Mouse (Mus musculus): ENCODE results near the gene B430306N03Rik. TPM values are rescaled to one million over a fixed set of nuclear protein-coding genes. Genes with fewer than 3 reads are reported as not detected.
"Not testable (repeated sequence)": the region's sequence is repeated elsewhere in the genome, so short reads cannot be mapped to it uniquely, and the experiment has no call there.

B430306N03Rik gene
- 0.13 TPM in 1 of 2 replicates, not detected in the other for polyA plus RNA-seq (2015; fragmentation: Nextera tagmentation; extraction: Ambion mirVana)

GRCm38 (mm10) chr17:48315905-48316579 is at the start of gene B430306N03Rik:
TSS of gene B430306N03Rik (plus strand) at chr17:48316141.
- H3K9me3 ChIP-seq; ATAC-seq; H3K4me3 ChIP-seq (replicated peaks); H3K4me1 ChIP-seq (replicated peaks); H3K9ac ChIP-seq (replicated peaks); H3K27me3 ChIP-seq; H3K36me3 ChIP-seq; H3K27ac ChIP-seq; H3K4me2 ChIP-seq (replicated peaks): not testable (repeated sequence)
- 87% methylated on average over 3 of the region's 3 CpGs for WGBS

GRCm38 (mm10) chr17:48266610-48267304 is 49.2 kb upstream of the B430306N03Rik start:
- no peak for ATAC-seq
- Histone ChIP-seq H3K4me3 (replicated peaks) (no peak overlapping the region), H3K36me3 (no peaks in the 10 kb centered on the region), H3K4me2 (replicated peaks) (no peak overlapping the region), H3K27me3 (no peaks in the 10 kb centered on the region), H3K9ac (replicated peaks) (no peak overlapping the region), H3K9me3 (no peaks in the 10 kb centered on the region), H3K27ac (no peak overlapping the region), H3K4me1 (replicated peaks) (no peaks in the 10 kb centered on the region)
- 45% methylated on average over 2 of the region's 2 CpGs for WGBS

DNA sequence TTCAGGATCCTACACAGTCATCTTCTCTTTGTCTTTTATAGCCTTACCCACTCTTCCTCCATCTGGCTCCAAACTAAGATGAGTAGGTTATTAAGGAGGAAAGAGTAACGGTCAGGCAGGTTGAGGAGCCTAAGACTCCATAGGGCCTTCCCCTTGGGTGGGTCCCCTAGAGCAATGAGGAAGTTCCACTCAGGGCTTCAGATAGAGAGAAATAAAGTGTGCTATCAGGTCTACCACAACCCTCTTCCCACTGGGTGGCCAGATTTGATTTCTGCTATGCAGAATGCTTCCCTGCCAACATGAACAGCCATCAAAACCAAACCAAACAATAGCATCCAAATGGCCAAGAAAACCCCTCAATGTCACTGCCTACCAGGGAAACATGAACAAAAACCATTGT is 48.4 kb upstream of the B430306N03Rik start:
- 100% methylated on average over 1 of the region's 1 CpGs for WGBS
- Histone ChIP-seq H3K4me2 (replicated peaks) (no peak overlapping the region), H3K9me3 (no peaks in the 10 kb centered on the region), H3K27ac (no peak overlapping the region), H3K36me3 (no peaks in the 10 kb centered on the region), H3K9ac (replicated peaks) (no peak overlapping the region), H3K27me3 (no peaks in the 10 kb centered on the region), H3K4me1 (replicated peaks) (no peaks in the 10 kb centered on the region), H3K4me3 (replicated peaks) (no peak overlapping the region)
- ATAC-seq: no peak

DNA sequence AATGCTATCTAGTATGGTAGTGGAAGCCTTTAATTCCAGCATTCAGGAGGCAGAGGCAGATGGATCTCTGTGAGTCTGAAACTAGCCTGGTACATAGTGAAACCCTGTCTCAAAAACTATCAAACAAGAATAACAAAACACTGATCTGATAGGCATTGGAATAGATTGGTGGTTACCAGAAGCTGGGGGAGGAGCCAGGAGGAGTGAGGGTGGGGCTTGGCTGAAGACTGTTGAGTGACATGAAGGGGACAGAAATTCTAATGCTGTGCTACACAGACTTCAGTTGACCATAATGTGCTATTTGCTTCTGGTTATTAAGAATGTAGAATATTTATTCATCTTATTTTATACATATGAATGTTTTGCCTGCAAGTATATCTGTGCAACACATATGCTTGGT is 47.7 kb upstream of the B430306N03Rik start:
- Histone ChIP-seq H3K9ac (replicated peaks) (no peak overlapping the region), H3K36me3 (no peaks in the 10 kb centered on the region), H3K27ac (no peak overlapping the region), H3K27me3 (no peaks in the 10 kb centered on the region), H3K4me3 (replicated peaks) (no peak overlapping the region), H3K4me2 (replicated peaks) (no peak overlapping the region), H3K4me1 (replicated peaks) (no peaks in the 10 kb centered on the region), H3K9me3 (no peaks in the 10 kb centered on the region)
- no peak for ATAC-seq

GRCm38 (mm10) chr17:48269833-48270232 is 46.1 kb upstream of the B430306N03Rik start:
- 76% methylated on average over 4 of the region's 4 CpGs for WGBS
- H3K4me2 ChIP-seq (replicated peaks): no peak overlapping the region
- no peak overlapping the region for H3K4me3 ChIP-seq (replicated peaks)
- H3K36me3 ChIP-seq: no peaks in the 10 kb centered on the region
- H3K4me1 ChIP-seq (replicated peaks): no peaks in the 10 kb centered on the region
- H3K27ac ChIP-seq: no peak overlapping the region
- ATAC-seq: no peak
- no peaks in the 10 kb centered on the region for H3K27me3 ChIP-seq
- H3K9me3 ChIP-seq: no peaks in the 10 kb centered on the region
- no peak overlapping the region for H3K9ac ChIP-seq (replicated peaks)

DNA sequence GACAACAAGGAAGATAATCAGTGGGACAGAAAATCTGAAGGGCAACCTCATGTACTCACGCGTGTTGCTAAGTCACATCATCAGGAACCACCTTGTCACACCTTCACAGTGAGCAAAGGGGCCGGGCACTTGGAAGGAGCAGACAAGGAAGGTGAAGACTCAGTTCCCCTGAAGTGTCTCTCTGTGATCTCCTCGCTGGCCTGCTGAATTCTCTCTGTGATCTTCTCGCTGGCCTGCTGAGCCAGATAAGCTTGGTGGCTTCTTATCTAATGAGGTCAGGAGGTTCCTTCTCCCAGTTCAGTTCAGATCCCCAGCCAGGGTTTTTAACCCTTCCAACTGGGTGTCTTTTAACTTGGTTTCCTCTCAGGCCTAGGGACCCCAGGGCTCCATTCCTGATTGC is 43.8 kb upstream of the B430306N03Rik start:
- Histone ChIP-seq H3K4me2 (replicated peaks) (no peak overlapping the region), H3K27me3 (no peaks in the 10 kb centered on the region), H3K9ac (replicated peaks) (no peak overlapping the region), H3K36me3 (no peaks in the 10 kb centered on the region), H3K27ac (no peak overlapping the region), H3K9me3 (no peaks in the 10 kb centered on the region), H3K4me3 (replicated peaks) (no peak overlapping the region), H3K4me1 (replicated peaks) (no peaks in the 10 kb centered on the region)
- no peak for ATAC-seq
- 87% methylated on average over 5 of the region's 5 CpGs for WGBS

DNA sequence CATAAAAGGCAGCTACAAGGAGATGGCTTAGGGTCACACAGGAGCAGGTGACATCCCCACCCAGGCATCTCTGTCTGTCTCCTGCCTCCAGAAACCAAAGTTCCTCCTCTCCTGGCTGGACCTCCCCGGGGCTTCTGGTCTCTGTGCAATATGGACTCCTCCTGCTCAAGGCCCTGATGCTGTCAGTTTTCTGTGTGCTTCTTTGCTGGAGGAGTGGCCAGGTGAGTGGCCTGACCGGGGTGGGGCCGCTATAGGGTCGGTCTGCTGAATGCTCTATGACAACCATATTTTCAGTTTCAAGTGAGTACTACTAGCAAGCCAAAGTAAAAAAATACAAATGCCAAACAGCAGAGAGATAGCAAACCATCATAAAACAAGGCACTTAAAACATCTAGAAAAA is 43.3 kb upstream of the B430306N03Rik start:
- 87% methylated on average over 4 of the region's 4 CpGs for WGBS
- no peak overlapping the region for H3K27ac ChIP-seq

GRCm38 (mm10) chr17:48274098-48274497 is 41.8 kb upstream of the B430306N03Rik start:
- Histone ChIP-seq H3K9me3 (no peaks in the 10 kb centered on the region), H3K27me3 (no peaks in the 10 kb centered on the region), H3K4me1 (replicated peaks) (no peaks in the 10 kb centered on the region), H3K9ac (replicated peaks) (no peak overlapping the region), H3K4me3 (replicated peaks) (no peak overlapping the region), H3K36me3 (no peaks in the 10 kb centered on the region), H3K4me2 (replicated peaks) (no peak overlapping the region), H3K27ac (no peak overlapping the region)
- WGBS: 73% methylated on average over 4 of the region's 4 CpGs
- ATAC-seq: no peak

More for the DNA sequence above, 43.3 kb upstream of the B430306N03Rik start:
- no peaks in the 10 kb centered on the region for H3K27me3 ChIP-seq
- H3K9me3 ChIP-seq: no peaks in the 10 kb centered on the region
- H3K4me3 ChIP-seq (replicated peaks): no peak overlapping the region
- no peak overlapping the region for H3K9ac ChIP-seq (replicated peaks)
- H3K36me3 ChIP-seq: no peaks in the 10 kb centered on the region
- no peak overlapping the region for H3K4me2 ChIP-seq (replicated peaks)
- no peaks in the 10 kb centered on the region for H3K4me1 ChIP-seq (replicated peaks)
- ATAC-seq: no peak

DNA sequence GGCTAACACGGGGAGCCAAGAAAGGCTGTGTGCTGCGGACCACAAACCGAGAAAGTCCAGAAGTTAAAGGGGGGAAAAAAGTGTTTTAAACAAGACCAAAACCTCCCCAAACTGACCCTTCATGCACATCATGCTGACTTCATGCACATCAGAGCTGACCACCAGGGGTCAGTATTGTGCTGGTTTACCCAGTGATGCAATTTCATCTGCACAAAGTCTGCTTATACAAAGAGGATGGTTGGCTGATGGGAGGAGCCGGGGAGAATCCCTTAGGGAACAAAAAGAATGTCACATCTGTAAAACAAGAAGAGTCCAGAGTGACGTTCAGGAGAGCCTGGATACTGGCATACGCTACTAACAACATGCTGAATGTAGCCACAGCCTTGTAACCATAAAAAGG is 41.1 kb upstream of the B430306N03Rik start:
- Histone ChIP-seq H3K9ac (replicated peaks) (no peak overlapping the region), H3K27me3 (no peaks in the 10 kb centered on the region), H3K27ac (no peak overlapping the region), H3K4me1 (replicated peaks) (no peaks in the 10 kb centered on the region), H3K4me3 (replicated peaks) (no peak overlapping the region), H3K9me3 (no peaks in the 10 kb centered on the region), H3K36me3 (no peaks in the 10 kb centered on the region), H3K4me2 (replicated peaks) (no peak overlapping the region)
- ATAC-seq: no peak
- WGBS: 29% methylated on average over 6 of the region's 6 CpGs

DNA sequence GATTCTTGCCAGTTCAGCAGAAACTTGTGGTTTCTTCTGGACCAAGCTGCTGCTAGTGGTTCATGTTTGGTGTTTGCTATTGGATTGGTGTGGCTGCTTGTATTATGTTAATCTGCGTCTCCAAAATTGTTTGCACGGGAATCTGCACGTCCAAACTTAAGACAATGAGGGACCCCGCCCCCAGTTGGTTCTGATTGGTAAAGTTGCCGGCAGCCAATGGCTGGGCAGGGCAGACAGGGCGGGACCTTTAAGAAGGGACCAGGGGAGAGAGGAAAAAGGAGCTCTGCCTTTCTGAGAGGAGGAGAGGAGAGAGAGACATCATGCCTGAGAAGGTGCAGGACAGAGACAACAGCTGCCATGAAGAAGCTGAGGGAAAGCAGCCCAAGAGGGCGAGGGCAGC is 40.2 kb upstream of the B430306N03Rik start:
- Histone ChIP-seq H3K4me3 (replicated peaks) (no peak overlapping the region), H3K9me3 (no peaks in the 10 kb centered on the region), H3K36me3 (no peaks in the 10 kb centered on the region), H3K4me2 (replicated peaks) (no peak overlapping the region), H3K27me3 (no peaks in the 10 kb centered on the region), H3K4me1 (replicated peaks) (no peaks in the 10 kb centered on the region), H3K9ac (replicated peaks) (no peak overlapping the region), H3K27ac (no peak overlapping the region)
- ATAC-seq: no peak
- 63% methylated on average over 7 of the region's 7 CpGs for WGBS

DNA sequence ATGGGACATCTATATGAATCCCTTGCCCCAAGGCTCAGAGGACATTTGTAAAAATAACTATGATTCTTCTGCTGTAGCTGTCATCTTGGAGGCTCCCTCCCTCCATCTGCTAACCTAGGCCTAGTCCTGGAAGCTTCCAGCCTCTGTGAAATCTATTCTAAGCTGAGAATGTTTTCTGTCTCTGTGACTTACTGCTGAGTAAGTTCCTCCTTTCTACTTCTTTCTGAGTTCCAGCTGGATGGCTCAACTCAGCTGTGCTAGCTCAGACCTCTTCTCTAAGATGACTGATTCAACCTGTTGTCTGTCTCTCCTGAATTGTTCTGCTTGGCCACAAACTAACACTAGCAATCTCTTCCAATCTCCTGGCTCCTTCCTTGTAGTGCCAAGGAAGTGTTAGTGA is 37.6 kb upstream of the B430306N03Rik start:
- no peak overlapping the region for H3K4me2 ChIP-seq (replicated peaks)
- H3K27ac ChIP-seq: no peak overlapping the region
- H3K36me3 ChIP-seq: no peaks in the 10 kb centered on the region
- no peaks in the 10 kb centered on the region for H3K9me3 ChIP-seq
- peaks cover 14% of the 10 kb centered on the region for H3K4me1 ChIP-seq (replicated peaks)
- ATAC-seq: no peak
- no peak overlapping the region for H3K4me3 ChIP-seq (replicated peaks)
- no peak overlapping the region for H3K9ac ChIP-seq (replicated peaks)
- no peaks in the 10 kb centered on the region for H3K27me3 ChIP-seq

GRCm38 (mm10) chr17:48279002-48279401 is 36.9 kb upstream of the B430306N03Rik start:
- H3K9ac ChIP-seq (replicated peaks): no peak overlapping the region
- H3K27ac ChIP-seq: no peak overlapping the region
- no peak overlapping the region for H3K4me3 ChIP-seq (replicated peaks)
- no peak for ATAC-seq
- WGBS: 88% methylated on average over 4 of the region's 4 CpGs
- no peaks in the 10 kb centered on the region for H3K9me3 ChIP-seq
- no peak overlapping the region for H3K4me2 ChIP-seq (replicated peaks)
- H3K36me3 ChIP-seq: no peaks in the 10 kb centered on the region
- no peaks in the 10 kb centered on the region for H3K27me3 ChIP-seq
- H3K4me1 ChIP-seq (replicated peaks): peaks cover 14% of the 10 kb centered on the region
